Mouse (Mus musculus) liver, embryonic 14.5 days (tissue): Measurements from ENCODE around the gene Kcnip2.

Experiments
- CTCF ChIP-seq: IDR thresholded peaks from 2 replicates; pipeline ENCODE4 v1.5.1; 2016; ENCODE audit warnings: antibody characterized with exemption, low read depth, control low read depth
- EP300 ChIP-seq: IDR thresholded peaks from 2 replicates; pipeline ENCODE4 v1.6.1; 2016; ENCODE audit warnings: antibody characterized with exemption, low read depth

GRCm38 (mm10) chr19:45827125-45827524, 11.3 kb upstream of the Kcnip2 start:
- TF ChIP-seq CTCF = no peak
- TF ChIP-seq EP300 = no peak
